Mouse (Mus musculus): ENCODE results near the gene Hsd17b14.

Gene Hsd17b14

GRCm38 (mm10) chr7:45565446-45565845, 10.8 kb downstream of the Hsd17b14 start:
- DNase-seq (ENCODE audit: low read depth, low spot score): no peak

DNA sequence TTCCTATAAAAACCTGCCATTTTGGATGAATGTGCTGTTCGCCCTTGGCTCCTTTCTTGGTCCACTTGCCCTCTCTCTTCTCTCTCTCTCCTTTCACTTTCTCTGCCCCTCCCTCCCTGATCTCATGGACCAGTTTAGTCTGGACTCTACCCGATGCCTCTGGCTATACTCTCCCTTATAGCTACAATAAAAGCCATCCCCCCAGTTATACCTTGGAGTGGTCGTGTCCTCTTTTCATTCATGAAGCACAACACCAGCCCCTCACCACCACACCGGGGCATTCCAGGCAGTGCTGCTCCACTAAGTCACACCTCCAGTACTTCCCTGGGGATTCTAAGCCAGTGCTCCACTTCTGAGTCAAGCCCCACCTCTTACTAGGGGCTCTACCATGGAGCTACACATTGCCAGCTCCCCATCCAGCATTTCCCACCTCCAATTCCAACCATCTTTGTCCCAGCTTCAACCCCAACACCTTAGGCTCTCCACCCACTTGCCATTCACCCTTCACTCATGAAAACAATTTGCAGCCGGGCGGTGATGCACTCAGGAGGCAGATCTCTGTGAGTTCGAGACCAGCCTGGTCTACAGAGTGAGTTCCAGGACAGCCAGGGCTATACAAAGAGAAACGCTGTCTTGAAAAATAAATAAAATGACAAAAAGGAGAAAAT, 12.6 kb downstream of the Hsd17b14 start:
- DNase-seq (ENCODE audit: low read depth, low spot score): no peak

DNA sequence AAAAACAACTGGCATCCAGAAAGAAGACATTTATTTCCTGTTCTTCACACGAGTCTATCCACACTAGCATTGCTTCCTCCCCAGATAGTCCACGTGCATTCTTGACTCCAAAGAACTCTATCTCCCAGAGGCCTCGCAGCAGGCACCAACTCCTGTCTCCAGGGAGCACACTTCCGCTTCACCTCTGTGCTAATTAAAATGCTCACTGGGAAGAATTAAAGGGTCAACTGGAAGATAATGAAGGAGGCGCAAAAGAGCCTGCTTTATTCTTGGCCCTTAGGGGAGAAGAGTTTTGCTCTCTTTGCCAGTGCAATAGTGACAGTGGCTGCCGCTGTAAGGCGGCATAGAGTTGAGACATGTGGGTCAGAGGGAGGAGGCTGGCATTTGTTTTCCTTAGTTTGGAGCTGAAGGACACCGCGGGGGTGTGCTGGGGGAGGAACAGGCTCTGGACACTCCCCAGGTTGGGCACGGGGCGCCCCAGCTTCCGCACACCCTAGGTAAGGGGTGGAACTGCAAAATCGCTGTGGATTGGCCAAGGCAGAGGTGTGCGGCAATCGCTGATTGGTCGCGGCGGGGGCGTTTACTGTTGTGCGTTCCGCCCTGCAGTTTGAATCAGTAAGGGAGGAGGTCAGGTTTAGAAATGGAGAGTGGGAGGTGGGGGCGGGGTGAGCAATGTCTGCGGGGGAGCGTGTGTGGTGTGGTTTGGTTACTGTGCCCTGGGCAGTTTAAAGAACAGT, 13.3 kb downstream of the Hsd17b14 start:
- peak; percentile 86 for DNase-seq (ENCODE audit: low read depth, low spot score)

DNA sequence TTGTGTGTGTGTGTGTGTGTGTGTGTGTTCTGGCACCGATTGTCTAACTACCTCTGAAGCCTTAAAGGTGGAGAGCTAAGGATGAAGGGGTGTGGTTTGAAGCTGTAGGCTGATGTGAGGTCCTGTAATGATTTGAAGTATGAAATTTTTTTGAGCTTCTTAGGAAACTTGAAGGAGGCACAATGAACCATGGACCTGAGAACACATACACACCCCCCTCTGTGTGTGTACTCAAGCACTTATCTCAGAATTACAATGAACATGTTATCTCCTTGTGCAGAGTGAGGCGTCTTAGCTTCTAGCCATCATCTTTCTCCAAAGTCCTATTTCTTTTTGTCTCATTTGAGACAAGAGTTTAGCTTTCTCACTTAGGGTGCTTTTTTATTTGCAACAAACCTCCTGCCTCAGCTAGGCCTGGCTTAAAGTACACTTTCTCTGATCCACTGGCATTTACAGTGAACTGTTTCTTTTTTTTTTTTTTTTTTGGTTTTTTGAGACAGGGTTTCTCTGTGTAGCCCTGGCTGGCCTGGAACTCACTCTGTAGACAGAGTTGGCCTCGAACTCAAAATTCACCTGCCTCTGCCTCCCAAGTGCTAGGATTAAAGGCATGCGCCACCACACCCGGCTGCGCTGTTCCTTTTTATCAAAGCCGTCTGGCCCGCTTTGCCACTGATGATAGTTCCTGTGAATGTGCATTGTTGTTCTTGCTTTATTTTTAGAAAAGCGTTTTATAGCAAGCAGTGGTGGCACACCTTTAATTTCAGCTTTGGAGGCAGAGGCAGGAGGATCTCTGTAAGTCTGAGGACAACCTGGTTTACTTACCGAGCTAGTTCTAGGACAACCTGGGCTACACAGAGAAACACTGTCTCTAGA, 14.1 kb downstream of the Hsd17b14 start:
- DNase-seq (ENCODE audit: low read depth, low spot score): no peak

- no peak for DNase-seq (ENCODE audit: low read depth, low spot score)
Observed at GRCm38 (mm10) chr7:45570103-45570741, 15.5 kb downstream of the Hsd17b14 start, which contains the start of gene Bcat2. Bcat2 (plus strand) TSS chr7:45570153.

DNA sequence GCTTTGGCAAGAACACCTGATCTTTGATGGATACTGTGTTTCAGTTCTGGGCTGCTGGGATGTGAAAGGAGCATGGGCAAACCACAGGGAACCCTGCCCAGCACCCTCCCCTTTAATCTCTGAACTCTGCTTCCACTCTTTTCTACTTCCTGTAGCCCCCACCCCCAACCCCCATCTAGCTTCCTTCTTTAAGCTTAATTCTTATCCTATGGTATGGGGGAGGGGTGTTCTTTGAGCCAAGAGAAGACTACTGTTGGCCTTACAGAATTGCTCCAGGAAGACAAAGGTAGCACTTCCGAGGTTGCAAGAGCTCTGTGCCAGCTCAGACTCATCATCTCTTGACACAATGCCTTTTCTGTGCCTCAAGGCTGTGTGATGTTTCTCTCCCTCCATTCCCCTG, 17.3 kb downstream of the Hsd17b14 start:
- no peak for DNase-seq (ENCODE audit: low read depth, low spot score)

GRCm38 (mm10) chr7:45573954-45574353, 19.3 kb downstream of the Hsd17b14 start:
- no peak for DNase-seq (ENCODE audit: low read depth, low spot score)

DNA sequence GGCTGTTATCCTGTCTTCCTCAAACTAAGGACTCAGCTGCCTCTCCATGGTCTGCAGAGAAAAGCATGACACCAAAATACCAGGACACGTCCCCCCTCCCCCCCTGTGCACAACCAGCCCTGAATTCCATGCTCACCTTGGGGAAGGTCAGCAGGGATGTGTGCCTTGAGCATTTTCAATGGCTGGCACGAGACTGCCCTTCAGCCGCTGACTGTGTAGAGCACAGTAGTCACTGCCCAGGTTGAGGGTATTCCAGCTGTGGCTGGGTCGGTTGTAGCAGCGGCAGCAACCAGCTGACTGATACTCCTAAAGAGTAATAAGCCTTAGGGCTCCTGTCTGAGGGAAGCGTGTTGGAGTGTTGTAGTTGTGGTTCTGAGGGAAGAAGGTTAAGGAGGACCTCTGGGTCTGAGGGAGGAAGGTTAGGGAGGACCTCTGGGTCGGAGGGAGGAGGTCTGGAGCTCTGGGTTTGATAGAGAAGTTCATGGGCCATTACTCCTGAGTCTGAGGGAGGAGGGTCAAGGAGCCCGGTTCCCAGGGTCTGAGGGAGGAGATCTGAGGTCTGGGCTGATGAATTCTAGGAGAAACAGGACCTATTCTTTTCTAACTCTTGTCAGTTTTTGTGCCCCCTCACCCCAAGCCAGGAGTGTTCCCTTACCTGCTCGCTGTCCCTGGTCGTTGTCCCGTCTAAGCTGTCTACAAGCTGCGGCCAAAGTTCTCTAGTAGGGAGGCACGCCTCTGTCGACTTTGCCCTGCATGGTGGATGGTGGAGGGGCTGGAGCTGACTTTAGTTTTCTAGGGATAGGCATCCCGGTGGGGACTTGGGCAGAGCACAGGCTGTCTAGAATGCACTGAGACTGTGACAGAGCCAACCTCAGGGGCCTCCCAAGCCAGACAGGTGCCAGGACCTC, 20.0 kb downstream of the Hsd17b14 start:
- no peak for DNase-seq (ENCODE audit: low read depth, low spot score)

GRCm38 (mm10) chr7:45585923-45586322, 31.2 kb downstream of the Hsd17b14 start:
- no peak for DNase-seq (ENCODE audit: low read depth, low spot score)

GRCm38 (mm10) chr7:45587631-45588592, 33.2 kb downstream of the Hsd17b14 start:
- no peak for DNase-seq (ENCODE audit: low read depth, low spot score)

- DNase-seq (ENCODE audit: low read depth, low spot score): peak; percentile 81
Observed at GRCm38 (mm10) chr7:45589173-45589572, 34.5 kb downstream of the Hsd17b14 start.

- no peak for DNase-seq (ENCODE audit: low read depth, low spot score)
Observed at GRCm38 (mm10) chr7:45589898-45590297, 35.2 kb downstream of the Hsd17b14 start.

GRCm38 (mm10) chr7:45590874-45591273, 36.2 kb downstream of the Hsd17b14 start:
- no peak for DNase-seq (ENCODE audit: low read depth, low spot score)

GRCm38 (mm10) chr7:45591880-45592279, 37.2 kb downstream of the Hsd17b14 start:
- no peak for DNase-seq (ENCODE audit: low read depth, low spot score)

DNA sequence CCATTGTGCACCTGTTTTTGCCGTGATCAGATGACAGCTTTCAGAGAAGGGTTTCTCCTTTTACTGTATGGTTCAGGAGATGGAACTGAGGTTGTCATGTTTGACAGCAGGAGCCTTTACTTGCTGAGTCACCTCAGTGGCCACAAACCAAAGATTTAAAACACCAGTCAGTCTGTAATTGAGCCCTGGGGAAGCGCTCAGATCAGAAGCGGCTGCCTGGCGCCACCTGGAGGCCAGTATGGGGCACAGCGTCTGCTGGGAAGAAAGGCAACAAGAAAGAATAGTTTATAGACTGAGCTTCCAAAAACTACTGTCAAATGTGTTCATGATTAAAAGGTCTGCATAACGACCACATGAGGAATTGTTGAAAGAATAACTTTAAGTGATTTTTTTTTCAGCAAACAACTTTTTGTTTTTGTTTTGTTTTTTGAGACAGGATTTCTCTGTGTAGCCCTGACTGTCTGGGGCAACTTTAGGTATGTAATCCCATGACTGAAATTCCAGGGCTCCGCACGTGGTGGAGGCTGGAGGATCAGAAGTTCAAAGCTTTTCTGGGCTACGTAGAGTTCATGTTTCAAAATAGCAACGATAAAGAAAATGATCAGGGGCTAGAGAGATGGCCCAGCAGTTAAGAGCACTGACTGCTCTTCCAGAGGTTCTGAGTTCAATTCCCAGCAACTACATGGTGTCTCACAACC, 38.6 kb downstream of the Hsd17b14 start:
- peak; percentile 59 for DNase-seq (ENCODE audit: low read depth, low spot score)

DNA sequence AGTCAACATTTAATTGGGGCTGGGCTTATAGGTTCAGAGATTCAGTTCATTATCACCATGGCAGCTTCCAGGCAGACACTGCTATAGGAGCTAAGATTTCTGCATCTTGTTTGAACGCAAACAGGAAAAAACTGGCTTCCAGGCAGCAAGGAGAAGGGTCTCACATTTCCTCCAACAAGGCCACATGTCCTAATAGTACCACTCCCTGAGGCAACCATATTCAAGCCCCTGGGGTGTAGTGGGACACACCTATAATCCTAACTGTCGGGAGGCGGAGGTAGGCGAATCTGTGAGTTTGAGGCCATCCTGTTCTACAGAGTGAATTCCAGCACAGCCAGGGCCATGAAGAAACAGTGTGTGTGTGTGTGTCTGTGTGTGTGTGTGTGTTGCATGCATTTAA, 40.5 kb downstream of the Hsd17b14 start:
- peak; percentile 55 for DNase-seq (ENCODE audit: low read depth, low spot score)

DNA sequence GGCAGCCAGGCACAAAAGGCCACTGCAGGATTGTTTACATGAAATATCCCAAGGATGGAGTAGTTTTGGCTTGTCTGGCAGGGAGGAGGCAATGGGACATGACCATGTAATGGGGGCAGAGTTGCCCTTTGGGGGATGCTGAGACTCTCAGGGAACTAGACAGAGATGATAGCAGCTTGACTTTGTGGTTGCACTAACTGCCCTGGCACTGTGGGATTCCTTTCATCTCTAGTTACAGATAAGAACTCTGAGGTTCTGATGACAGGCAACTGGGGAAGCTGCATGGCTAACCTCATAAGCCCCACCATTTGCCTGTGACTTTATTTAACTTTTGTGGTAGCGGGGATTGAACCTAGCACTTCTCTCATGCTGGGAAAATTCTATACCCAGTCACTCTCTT, 41.4 kb downstream of the Hsd17b14 start:
- no peak for DNase-seq (ENCODE audit: low read depth, low spot score)

DNA sequence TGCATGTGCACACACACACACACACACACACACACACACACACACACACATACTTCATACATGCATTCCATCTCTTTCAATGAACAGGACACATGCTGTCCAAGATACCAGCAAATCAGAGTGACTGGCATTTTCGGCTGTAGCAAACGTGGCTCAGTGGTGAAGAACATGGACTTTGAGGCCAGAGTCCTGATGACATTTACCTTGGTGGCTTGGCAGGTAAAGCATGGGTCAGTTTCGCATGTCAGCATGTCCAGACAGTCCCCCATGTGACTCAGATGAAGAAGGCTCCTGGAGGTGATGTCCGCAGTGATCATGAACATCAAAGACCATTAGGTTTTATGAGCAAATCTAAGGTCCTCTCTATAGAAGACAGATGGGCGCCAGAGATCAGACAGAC, 42.3 kb downstream of the Hsd17b14 start:
- no peak for DNase-seq (ENCODE audit: low read depth, low spot score)

GRCm38 (mm10) chr7:45597527-45597926, 42.8 kb downstream of the Hsd17b14 start:
- no peak for DNase-seq (ENCODE audit: low read depth, low spot score)

Data from WW6 (cell line).